Mouse (Mus musculus) hematopoietic stem cell, adult 5-6 weeks (primary cell): Measurements from ENCODE around the gene Olig2. TPM values are rescaled to one million over a fixed set of nuclear protein-coding genes. Genes with fewer than 3 reads are reported as not detected.

Source experiments
- ATAC-seq, 2 experiments: fragments of 125-278 bp in 1 of 2; replicated peaks in 1 of 2; 2 replicates each; pipeline ENCODE4 v1.8.0; 2016 to 2017; ENCODE audit warnings: inconsistent platforms in 2 of 2, mild to moderate bottlenecking in 2 of 2, moderate number of reproducible peaks in 2 of 2, low read depth in 1 of 2, moderate TSS enrichment in 1 of 2; ENCODE audit not compliant: low FRiP score in 2 of 2, poor library complexity in 2 of 2, severe bottlenecking in 2 of 2, insufficient read depth in 1 of 2, low TSS enrichment in 1 of 2
- total RNA-seq: library from RNA; stranded (forward); fragments of 172-1452, 232-1000 nt; gene quantifications from 2 replicates; pipeline ENCODE4 v1.2.3, GENCODE M21; 2017

Olig2 gene
- not detected in 2 replicates for total RNA-seq

GRCm38 (mm10) chr16:91225233-91226037 lies at the start of gene Olig2:
Gene Olig2, plus strand, starts transcription at chr16:91225457.
- no peak for ATAC-seq

GRCm38 (mm10) chr16:91175892-91176291 lies 49.4 kb upstream of the Olig2 start:
- ATAC-seq, result no peak

GRCm38 (mm10) chr16:91187046-91187445 lies 38.2 kb upstream of the Olig2 start:
- ATAC-seq, result no peak

GRCm38 (mm10) chr16:91187662-91188061 lies 37.6 kb upstream of the Olig2 start:
- no peak for ATAC-seq

- no peak for ATAC-seq
These were observed 37.0 kb upstream of the Olig2 start for GRCm38 (mm10) chr16:91188304-91188703.

GRCm38 (mm10) chr16:91191233-91191632 lies 34.0 kb upstream of the Olig2 start:
- ATAC-seq, result no peak

- ATAC-seq, result no peak
These were observed 33.5 kb upstream of the Olig2 start for GRCm38 (mm10) chr16:91191663-91192237.

GRCm38 (mm10) chr16:91192672-91193354 lies 32.4 kb upstream of the Olig2 start:
- ATAC-seq, result no peak

GRCm38 (mm10) chr16:91199815-91200214 lies 25.4 kb upstream of the Olig2 start:
- ATAC-seq, result no peak

GRCm38 (mm10) chr16:91202989-91203388 lies 22.3 kb upstream of the Olig2 start:
- ATAC-seq, result no peak

- ATAC-seq, result no peak
These were observed 18.9 kb upstream of the Olig2 start for GRCm38 (mm10) chr16:91206371-91206770.

- ATAC-seq, result no peak
These were observed 8.2 kb upstream of the Olig2 start for GRCm38 (mm10) chr16:91217077-91217476.

GRCm38 (mm10) chr16:91217948-91218347 lies 7.3 kb upstream of the Olig2 start:
- no peak for ATAC-seq

GRCm38 (mm10) chr16:91219246-91219645 lies 6.0 kb upstream of the Olig2 start:
- ATAC-seq, result no peak

- ATAC-seq, result no peak
These were observed 3.0 kb upstream of the Olig2 start for GRCm38 (mm10) chr16:91222171-91222642.

GRCm38 (mm10) chr16:91222643-91223271 lies 2.5 kb upstream of the Olig2 start:
- no peak for ATAC-seq

GRCm38 (mm10) chr16:91223327-91224067 lies 1.8 kb upstream of the Olig2 start:
- no peak for ATAC-seq
